Mouse (Mus musculus) liver, embryonic 14.5 days (tissue): ENCODE results near the gene Rab3d.
"Not testable (repeated sequence)": the region's sequence is repeated elsewhere in the genome, so short reads cannot be mapped to it uniquely, and the experiment has no call there.

Source experiments
- CTCF ChIP-seq: IDR thresholded peaks from 2 replicates; pipeline ENCODE4 v1.5.1; 2016; ENCODE audit warnings: antibody characterized with exemption, low read depth, control low read depth
- EP300 ChIP-seq: IDR thresholded peaks from 2 replicates; pipeline ENCODE4 v1.6.1; 2016; ENCODE audit warnings: antibody characterized with exemption, low read depth

GRCm38 (mm10) chr9:21860349-21860748 is 57.6 kb downstream of the Rab3d start:
- not testable (repeated sequence) for TF ChIP-seq CTCF, EP300
